Mouse (Mus musculus): ENCODE data around the gene Pcdh15.

- no peak for TF ChIP-seq GATA1 (IDR thresholded peaks at IDR 0.05; ENCODE audit: low read length)
- no peak for TF ChIP-seq TAL1 (IDR thresholded peaks at IDR 0.05; ENCODE audit: low read length)
Measured at GRCm38 (mm10) chr10:74569603-74570002, 1470.5 kb downstream of the Pcdh15 start.
